ENCODE assay signal across 1 mouse cellular context in genomic region chr14:47233602-47234001, GRCm38 (mm10).
TF ChIP-seq lines count a peak whose summit lies in the region.

No protein-coding gene starts in this region.

TF ChIP-seq in MEL, 35 proteins besides CTCF, POLR2A, EP300 and RAD21:
- no peak for TF ChIP-seq ELF1 (IDR thresholded peaks at IDR 0.05; ENCODE audit: low read depth, low read length)
- no peak for TF ChIP-seq MXI1 (IDR thresholded peaks at IDR 0.05; ENCODE audit: low read depth, low read length)
- peak; percentile 57; the same call in 1 of the 2 replicates for TF ChIP-seq TCF12 (IDR thresholded peaks at IDR 0.05; ENCODE audit: low read depth, low read length)
- TF ChIP-seq RCOR1 (IDR thresholded peaks at IDR 0.05; ENCODE audit: low read depth, low read length), result peak; percentile 50; the same call in 1 of the 2 replicates
- TF ChIP-seq POLR2AphosphoS5 (IDR thresholded peaks at IDR 0.05; ENCODE audit: borderline replicate concordance, low read depth, low read length), result no peak
- peak; percentile 48 for TF ChIP-seq TAL1 (IDR thresholded peaks at IDR 0.05; ENCODE audit: low read length)
- TF ChIP-seq CHD2 (IDR thresholded peaks at IDR 0.05; ENCODE audit: low read length), result no peak
- peak; percentile 81 for TF ChIP-seq GATA1 (IDR thresholded peaks at IDR 0.05; ENCODE audit: low read depth, low read length)
- no peak for TF ChIP-seq CHD1 (IDR thresholded peaks at IDR 0.05; ENCODE audit: low read depth, low read length)
- TF ChIP-seq JUND (IDR thresholded peaks at IDR 0.05; ENCODE audit: low read depth, low read length), result no peak
